Mouse (Mus musculus): ENCODE data around the gene Cep162. TPM values are rescaled to one million over a fixed set of nuclear protein-coding genes. Genes with fewer than 3 reads are reported as not detected.
A peak's percentile ranks its signal among the peaks of the same experiment; 100 is the strongest.

Cep162 gene
- total RNA-seq, 4 experiments from 2014 or later: 10.6 to 15.2 (median 14.0) TPM

- DNase-seq (ENCODE audit: low spot score in 2 of 2): no peak
These were observed 88.1 kb downstream of the Cep162 start for GRCm38 (mm10) chr9:87167001-87167830.

- DNase-seq (ENCODE audit: low spot score in 2 of 2): no peak
These were observed 92.8 kb downstream of the Cep162 start for GRCm38 (mm10) chr9:87162559-87162958.

DNA sequence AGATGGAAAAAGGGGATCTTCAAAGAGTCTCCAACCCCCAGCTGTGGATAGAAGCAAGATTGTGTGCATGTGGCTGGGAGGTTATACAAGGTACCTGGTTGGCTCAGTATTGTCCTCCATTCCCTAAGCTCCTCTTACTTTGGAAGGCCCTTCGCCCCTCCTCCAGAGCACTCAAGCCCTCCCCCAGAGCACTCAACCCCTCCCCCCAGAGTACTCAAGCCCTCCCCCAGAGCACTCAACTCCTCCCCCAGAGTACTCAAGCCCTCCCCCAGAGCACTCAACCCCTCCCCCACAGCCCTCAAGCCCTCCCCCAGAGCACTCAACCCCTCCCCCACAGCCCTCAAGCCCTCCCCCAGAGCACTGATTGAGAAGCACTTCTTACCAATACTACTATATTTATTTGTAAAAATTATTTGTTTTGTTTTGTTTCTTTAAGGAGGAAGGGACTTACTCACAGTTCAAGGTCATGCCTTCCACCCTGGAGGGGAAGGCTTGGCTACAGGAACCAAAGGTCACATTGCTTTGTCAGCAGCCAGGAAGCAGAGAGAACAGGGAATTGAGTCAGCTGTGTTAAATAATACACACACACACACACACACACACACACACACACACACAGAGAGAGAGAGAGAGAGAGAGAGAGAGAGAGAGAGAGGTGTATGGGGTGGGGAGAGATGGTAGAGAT is 102.6 kb downstream of the Cep162 start:
- no peak for DNase-seq (ENCODE audit: low spot score in 2 of 2)

DNA sequence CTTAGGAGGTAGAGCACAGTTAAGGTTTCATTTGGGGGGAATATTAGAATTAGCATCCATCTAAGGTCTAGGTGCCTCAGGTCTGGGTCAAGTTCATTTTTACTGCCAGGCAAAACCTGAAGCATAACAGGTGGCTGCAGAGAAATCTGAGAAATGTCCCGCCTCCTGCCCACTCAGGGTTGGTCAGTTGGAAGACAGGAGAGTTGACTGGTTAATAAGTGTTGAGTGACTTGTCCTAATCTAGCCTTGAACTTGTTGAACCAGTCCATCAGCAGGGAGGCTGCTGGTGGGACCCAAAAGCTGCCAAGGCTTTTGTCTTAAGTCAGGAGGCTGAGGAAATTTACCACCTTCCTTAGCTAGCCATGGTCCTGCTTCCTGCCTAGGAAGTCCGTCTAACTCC is 107.4 kb downstream of the Cep162 start:
- no peak for DNase-seq (ENCODE audit: low spot score in 2 of 2)

- DNase-seq (ENCODE audit: low spot score in 2 of 2): no peak
These were observed 108.9 kb downstream of the Cep162 start for GRCm38 (mm10) chr9:87146400-87146799.

GRCm38 (mm10) chr9:87145671-87146070 is 109.7 kb downstream of the Cep162 start:
- DNase-seq (ENCODE audit: low spot score in 2 of 2): no peak

DNA sequence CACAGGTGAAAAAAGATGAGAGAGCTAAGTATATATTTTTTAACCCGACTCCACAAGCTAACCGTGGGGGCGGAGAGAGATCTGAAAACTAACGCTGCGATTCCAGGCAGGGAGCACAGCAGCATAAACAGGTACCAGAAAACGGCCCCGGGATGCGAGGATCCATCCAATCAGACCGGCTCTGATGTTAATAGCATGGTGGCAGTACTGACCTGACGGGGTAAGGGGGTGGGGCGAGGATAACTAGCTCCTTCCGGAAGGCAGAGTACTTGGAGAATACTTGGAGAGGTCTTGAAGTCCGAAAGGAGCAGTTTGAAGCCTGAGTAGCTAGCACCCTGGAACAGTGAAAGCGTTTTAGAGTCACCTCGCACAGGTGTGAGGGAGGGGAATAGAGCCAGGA is 110.2 kb downstream of the Cep162 start:
- DNase-seq (ENCODE audit: low spot score in 2 of 2): no peak

GRCm38 (mm10) chr9:87144532-87144931 is 110.8 kb downstream of the Cep162 start:
- DNase-seq (ENCODE audit: low spot score in 2 of 2): no peak

DNA sequence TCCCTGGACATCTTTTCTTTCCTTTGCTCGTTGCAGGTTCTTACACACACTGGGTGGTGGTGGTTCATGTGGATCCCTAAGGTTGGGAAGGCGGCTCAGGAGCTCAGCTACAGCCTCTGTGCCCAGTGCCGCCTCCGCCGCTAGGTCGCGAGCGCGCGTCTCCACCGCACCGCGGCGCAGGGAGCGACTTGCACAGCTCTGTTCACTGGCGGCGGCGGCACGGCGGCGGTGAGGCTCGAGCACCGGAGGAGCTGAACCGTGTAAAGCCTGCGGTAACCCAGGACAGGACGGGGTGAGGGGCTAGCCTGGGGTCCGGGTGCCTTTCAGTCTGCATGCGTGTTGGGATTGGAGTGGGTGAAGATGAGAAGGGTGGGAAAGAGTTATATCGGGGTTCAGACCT is 111.2 kb downstream of the Cep162 start, which contains the start of gene Mrap2:
Gene Mrap2, plus strand, starts transcription at position 201 of the 400 bp plus-strand sequence.
- DNase-seq (ENCODE audit: low spot score in 2 of 2): peak; percentile 36 to 59

DNA sequence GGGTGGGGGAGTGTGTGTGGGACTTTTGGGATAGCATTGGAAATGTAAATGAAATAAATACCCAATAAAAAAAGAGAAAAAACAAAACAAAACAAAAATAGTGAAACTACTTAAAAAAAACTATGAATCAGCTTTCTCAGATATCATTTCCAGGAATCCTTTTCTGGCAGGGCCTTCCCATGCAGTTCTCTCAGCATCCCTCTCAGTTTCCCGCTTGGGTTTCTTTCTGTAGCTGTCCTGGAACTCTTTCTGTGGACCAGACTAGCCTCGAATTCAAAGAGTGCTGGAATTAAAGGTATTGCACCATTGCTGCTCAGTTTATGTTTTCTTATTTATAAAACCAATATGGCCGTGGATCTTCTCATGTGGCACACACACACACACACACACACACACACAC is 112.3 kb downstream of the Cep162 start:
- no peak for DNase-seq (ENCODE audit: low spot score in 2 of 2)

Other genes with a start within 250 kb of the Cep162 start
- 10 to 100 TPM in 1 of 4 experiments, 1 to 10 TPM in 3; 6.6 to 10.8 (median 9.0) TPM for gene Ripply2, start 240.0 kb downstream of the Cep162 start, total RNA-seq (2022)
- 10 to 100 TPM; 30.0 to 46.6 (median 38.2) TPM for gene Cyb5r4, start 233.5 kb downstream of the Cep162 start, total RNA-seq (2022)
- gene Mrap2, start 111.2 kb downstream of the Cep162 start, total RNA-seq (2022): 1 to 10 TPM; 3.3 to 5.7 (median 4.9) TPM